Mouse (Mus musculus): ENCODE measurements around the gene Zfp619.
"Not testable (repeated sequence)": the region's sequence is repeated elsewhere in the genome, so short reads cannot be mapped to it uniquely, and the experiment has no call there.

DNA sequence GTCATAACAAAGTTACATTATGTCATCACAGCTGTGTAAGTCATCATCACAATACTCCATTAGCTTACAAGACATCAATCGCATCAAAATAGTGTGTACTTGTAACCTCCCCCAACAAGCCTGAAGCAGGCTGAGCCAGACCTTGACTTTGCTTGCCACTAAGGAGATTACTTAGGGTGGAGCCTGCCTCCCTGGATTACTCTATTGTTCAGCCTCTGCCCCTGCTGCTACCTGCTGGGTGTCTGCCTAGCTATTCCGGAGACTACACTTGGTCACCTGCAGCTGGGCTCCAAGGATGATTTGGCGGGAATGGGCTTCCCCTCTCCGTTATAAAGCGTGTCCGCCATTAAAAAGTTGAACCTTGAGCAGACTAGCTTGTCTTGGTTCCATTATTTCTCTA, 69.3 kb downstream of the Zfp619 start:
- TF ChIP-seq NELFE (IDR thresholded peaks at IDR 0.05; ENCODE audit: low read depth, low read length); CTCF (IDR thresholded peaks at IDR 0.05 in 2 of 3, conservative IDR thresholded peaks at IDR 0.05 in 1 of 3; ENCODE audit: control insufficient read depth in 1 of 3, insufficient read depth in 1 of 3, low read depth in 2 of 3, low read length in 3 of 3, poor library complexity in 1 of 3, severe bottlenecking in 1 of 3); BHLHE40 (IDR thresholded peaks at IDR 0.05; ENCODE audit: borderline replicate concordance, low read depth, low read length); RCOR1 (IDR thresholded peaks at IDR 0.05; ENCODE audit: low read depth, low read length); EP300 (IDR thresholded peaks at IDR 0.05; ENCODE audit: low read depth in 1 of 2, low read length in 2 of 2); POLR2A (IDR thresholded peaks at IDR 0.05; ENCODE audit: control insufficient read depth in 1 of 2, insufficient read depth in 1 of 2, low read depth in 1 of 2, low read length in 2 of 2, poor library complexity in 1 of 2); MAX (IDR thresholded peaks at IDR 0.05; ENCODE audit: low read length); ELF1 (IDR thresholded peaks at IDR 0.05; ENCODE audit: low read depth, low read length); MYC (IDR thresholded peaks at IDR 0.05; ENCODE audit: low read depth, low read length): not testable (repeated sequence)
